Mouse (Mus musculus): ENCODE measurements around the gene Nab1. TPM values are rescaled to one million over a fixed set of nuclear protein-coding genes. Genes with fewer than 3 reads are reported as not detected.
"Not testable (repeated sequence)": the region's sequence is repeated elsewhere in the genome, so short reads cannot be mapped to it uniquely, and the experiment has no call there.

The Nab1 gene
- total RNA-seq (2021): 10 to 100 TPM; 28.3 to 29.3 TPM

DNA sequence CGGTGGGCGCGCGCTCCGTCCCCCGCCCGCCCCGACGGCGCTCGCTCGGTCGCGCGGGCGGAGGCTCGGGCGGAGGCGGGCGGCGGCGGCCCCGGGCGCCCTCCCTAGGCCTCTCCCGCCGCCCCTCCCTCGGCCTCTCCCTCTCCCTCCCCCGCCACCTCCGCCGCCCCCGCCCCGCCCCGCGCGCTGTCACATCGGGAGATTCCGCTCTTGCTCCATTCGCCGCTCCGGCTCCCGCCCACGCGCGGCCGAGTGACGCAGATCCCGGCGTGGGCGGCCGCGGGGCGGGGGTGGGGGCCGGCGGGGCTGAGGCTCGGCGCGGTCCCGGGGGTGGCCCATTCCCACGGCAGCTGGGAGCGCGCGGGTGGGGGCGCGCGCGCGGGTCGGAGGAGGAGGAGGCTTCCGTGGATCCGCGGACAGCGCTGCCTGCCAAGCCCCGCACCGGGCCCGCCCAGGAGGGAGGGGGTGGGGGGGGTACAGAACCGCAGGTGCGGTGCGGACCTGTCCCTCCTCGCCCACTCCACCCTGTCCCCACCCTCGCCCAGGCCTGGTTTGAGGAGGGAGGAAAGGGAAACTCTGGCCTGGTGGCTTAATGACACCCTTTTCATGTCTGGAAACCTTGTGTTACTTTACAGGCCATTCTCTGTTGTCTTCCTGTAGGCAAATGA lies at the start of gene Nab1:
TSS of gene Nab1 (minus strand) at position 366 of the 668 bp plus-strand sequence.
- intact Hi-C loops (cut with DNase I): no loop called here
- DNase-seq (ENCODE audit: extremely low spot score in 1 of 2, low spot score in 2 of 2): peak; percentile 40 to 90

DNA sequence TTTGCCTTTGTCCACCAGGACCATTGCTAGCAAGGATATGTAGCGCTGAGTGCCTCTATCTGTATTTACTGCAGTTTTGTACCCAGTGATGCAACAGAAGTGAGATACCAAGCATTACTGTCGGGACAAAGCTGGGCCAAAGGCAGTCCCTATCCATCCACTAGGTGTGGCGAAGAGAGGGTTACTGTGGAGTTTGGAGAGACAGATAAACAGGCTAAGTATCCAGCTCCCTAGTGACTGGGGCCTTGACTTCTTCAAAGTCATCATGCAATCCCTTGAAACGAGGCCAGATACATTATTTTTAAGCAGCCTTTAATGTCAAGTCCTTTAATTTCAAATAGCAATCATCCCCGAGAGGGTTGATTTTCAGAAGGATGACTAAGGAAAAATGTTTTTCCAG lies 47.0 kb upstream of the Nab1 start:
- no peak for DNase-seq (ENCODE audit: extremely low spot score in 1 of 2, low spot score in 2 of 2)
- intact Hi-C loops (cut with DNase I): no loop called here

DNA sequence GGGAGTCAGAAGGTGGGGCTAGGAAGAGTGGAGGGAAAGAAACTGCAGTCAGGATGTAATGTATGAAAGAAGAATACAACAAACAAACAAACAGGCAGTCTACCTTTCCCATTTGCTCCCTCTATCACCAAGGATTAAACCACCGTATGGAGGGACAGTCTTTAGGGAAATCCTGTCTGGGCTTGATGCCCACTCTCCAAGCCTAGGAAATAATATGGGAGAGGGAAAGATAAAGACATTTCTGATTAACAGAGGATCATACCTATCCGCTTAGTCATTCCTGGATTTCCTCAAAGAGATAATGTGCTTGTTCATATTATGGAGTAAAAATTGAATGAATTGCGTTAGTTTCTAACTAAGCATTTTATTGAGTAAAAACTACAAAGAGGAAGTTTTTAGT lies 46.3 kb upstream of the Nab1 start:
- no peak for DNase-seq (ENCODE audit: extremely low spot score in 1 of 2, low spot score in 2 of 2)
- intact Hi-C loops (cut with DNase I): no loop called here

DNA sequence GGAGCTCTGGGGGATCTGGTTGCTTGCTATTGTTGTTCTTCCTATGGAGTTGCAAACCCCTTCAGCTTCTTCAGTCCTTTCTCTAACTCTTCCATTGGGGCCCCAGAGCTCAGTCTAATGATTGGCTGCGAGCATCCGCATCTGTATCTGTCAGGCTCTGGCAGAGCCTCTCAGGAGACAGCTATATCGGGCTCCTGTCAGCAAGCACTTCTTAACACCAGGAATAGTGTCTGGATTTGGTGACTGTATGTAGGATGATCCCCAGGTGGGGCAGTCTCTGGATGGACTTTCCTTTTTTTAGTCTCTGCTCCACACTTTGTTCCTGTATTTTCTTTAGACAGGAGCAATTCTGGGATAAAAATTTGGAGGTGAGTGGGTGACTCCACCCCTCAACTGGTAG lies 39.6 kb upstream of the Nab1 start:
- DNase-seq (ENCODE audit: extremely low spot score in 1 of 2, low spot score in 2 of 2); intact Hi-C loops (cut with DNase I): not testable (repeated sequence)

DNA sequence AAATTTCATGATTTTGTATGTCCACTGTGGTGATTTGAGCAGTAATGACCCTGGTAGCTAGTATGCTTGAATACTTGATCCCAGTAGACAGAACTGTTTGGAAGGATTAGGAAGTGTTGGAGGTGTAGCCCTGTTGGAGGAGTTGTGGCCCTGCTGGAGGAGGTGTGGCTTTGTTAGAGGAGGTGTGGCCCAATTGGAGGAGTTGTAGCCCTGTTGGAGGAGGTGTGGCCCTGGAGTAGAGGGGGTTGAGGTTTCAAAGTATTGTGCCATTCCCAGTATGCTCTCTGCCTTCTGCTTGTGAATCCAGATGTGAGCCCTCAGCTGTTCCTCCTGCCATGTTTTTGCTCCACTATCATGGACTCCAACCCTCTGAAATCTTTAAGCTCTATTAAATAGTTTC lies 29.5 kb upstream of the Nab1 start:
- intact Hi-C loops (cut with DNase I): no loop called here
- no peak for DNase-seq (ENCODE audit: extremely low spot score in 1 of 2, low spot score in 2 of 2)

DNA sequence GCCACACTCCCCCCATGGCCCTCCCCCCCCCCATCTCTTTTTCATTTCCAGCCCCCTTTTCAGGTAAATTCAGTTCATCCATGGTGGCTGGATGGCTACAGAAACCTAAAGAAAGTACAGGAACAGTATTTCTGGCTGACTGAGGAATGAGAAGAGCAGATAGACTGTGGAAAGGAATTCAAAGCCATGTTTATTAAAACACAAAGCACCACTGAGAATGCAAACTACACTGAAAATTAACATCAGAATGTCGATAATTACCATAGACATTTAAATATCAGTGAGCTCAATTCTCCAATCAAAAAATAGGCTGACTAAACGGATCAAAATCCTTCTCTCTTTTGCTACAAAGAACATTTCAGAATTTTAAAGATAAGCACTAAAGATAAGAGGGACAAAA lies 27.2 kb upstream of the Nab1 start:
- intact Hi-C loops (cut with DNase I): no loop called here

DNA sequence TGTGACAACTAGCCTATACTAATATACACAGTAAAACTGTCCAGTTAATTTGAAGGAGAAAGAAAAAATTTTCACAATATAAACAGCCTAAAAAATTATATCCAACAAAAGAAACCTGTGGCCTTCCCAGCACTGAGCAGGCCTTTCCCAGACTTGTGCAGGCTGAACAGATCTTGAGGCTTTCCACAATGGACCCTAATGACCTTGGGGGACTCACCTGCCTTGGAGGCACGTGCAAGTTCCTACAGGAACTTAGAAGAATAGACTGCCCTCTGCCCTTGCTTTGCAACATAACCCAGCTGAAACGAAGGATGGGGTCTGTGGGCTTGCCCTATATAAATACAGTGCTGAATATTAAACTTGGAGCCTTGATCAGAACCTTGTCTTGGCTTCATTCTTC lies 26.8 kb upstream of the Nab1 start:
- intact Hi-C loops (cut with DNase I): no loop called here

More for the DNA sequence above, 27.2 kb upstream of the Nab1 start:
- no peak for DNase-seq (ENCODE audit: extremely low spot score in 1 of 2, low spot score in 2 of 2)

DNA sequence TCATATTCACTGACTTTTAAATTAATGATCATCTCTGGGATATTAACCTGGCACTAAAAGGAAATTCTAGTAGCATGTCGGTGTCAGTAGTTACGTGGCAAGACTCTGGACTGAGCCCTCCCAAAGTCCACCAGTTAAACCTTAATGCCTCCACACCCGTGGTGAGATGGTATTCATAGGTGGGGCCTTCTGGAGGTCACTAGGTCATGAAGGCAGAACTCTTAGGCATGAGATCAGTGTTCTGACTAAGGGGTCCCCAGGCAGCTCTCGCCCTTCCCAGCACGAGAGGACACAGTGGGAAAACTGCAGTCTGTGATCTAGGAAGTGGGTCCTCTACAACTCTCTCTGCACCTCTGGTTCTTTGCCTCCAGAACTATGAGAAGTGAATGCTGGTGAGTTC lies 24.2 kb upstream of the Nab1 start:
- no peak for DNase-seq (ENCODE audit: extremely low spot score in 1 of 2, low spot score in 2 of 2)
- intact Hi-C loops (cut with DNase I): no loop called here

More for the DNA sequence above, 26.8 kb upstream of the Nab1 start:
- no peak for DNase-seq (ENCODE audit: extremely low spot score in 1 of 2, low spot score in 2 of 2)

DNA sequence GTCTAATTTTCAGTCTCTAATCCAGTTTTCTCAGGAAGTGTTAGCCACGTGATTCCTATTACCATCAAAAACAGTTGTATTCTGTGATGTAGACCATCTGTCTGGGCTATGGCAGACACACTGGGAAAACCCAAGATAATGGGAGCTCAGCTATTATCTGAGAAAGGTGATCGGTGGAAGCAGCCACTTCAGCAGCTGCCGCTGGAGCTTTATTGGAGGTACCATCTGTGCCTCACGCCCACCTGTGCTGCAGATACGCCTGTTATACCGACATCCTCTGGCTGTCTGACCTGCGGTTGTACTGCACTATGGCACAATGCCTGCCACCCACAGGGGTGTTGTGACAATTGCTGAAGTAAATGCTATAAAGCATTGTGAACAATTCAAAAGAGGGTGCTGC lies 23.7 kb upstream of the Nab1 start:
- DNase-seq (ENCODE audit: extremely low spot score in 1 of 2, low spot score in 2 of 2): peak in 1 of 2 experiments; percentile 26
- intact Hi-C loops (cut with DNase I): no loop called here

DNA sequence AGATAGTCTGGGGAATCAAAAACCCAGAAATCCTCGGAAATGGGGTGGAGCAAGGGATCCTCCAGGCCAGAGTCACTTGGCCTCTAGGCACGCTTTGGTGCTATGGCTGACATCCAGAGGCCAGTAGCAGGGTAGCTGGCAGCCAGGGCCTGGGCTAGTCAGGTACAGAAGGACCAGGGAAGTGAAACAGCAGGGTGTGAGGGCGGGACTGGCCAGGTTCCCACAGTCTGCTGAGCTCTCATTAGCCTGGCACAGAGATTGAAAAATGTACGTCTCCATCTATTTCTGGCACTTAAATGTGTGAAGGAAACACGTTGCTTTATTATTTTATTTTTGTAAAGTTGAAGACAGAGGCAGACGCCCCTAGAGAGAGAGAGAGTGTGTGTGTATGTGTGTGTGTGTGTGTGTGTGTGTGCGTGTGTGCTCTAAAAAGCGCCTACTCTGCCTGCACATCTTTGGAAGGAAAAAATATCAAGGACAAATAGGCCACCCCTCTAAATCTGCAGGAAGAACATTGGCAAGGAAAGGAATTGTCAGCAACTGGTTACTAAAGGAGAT lies 21.0 kb upstream of the Nab1 start:
- intact Hi-C loops (cut with DNase I): no loop called here
- peak; percentile 61 to 64 for DNase-seq (ENCODE audit: extremely low spot score in 1 of 2, low spot score in 2 of 2)

DNA sequence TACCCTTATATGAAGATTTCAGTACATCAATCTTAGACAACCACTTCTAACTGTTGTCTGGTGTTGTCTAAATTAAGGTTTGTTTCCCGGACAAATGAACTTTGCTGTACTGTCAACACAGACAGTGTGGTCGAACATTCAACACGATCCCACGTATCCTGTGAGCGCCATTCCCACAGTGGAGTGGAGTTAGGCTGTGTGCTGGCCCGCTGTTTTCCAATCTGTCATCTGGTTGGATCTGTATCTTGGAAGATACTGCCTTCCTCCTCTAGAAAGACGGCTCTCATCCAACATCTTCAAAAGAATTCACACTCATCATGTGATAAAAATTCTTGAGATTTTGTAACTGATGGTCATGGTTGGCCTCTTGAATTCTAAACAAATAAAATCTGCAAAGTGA lies 19.7 kb upstream of the Nab1 start:
- intact Hi-C loops (cut with DNase I): no loop called here
- DNase-seq (ENCODE audit: extremely low spot score in 1 of 2, low spot score in 2 of 2): no peak

DNA sequence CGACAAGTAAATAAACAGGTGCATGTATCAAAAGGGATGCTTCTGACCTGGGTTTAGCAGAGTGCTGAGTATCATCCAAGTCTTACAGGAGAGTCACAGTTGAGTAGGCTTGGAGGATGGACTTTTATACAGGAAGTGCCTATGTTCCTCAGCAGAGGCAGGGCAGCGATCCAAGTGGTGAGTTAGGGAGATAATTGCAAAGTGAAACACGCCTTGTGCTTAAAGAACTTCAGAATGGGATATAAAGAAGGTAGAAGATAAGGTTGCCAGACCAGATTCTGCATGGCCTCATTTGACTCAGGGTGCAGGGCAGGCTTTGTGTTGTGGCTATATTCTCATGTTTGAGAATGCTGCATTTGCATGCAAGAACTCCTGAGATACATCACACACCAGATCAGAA lies 14.8 kb upstream of the Nab1 start:
- DNase-seq (ENCODE audit: extremely low spot score in 1 of 2, low spot score in 2 of 2): no peak
- intact Hi-C loops (cut with DNase I): no loop called here

DNA sequence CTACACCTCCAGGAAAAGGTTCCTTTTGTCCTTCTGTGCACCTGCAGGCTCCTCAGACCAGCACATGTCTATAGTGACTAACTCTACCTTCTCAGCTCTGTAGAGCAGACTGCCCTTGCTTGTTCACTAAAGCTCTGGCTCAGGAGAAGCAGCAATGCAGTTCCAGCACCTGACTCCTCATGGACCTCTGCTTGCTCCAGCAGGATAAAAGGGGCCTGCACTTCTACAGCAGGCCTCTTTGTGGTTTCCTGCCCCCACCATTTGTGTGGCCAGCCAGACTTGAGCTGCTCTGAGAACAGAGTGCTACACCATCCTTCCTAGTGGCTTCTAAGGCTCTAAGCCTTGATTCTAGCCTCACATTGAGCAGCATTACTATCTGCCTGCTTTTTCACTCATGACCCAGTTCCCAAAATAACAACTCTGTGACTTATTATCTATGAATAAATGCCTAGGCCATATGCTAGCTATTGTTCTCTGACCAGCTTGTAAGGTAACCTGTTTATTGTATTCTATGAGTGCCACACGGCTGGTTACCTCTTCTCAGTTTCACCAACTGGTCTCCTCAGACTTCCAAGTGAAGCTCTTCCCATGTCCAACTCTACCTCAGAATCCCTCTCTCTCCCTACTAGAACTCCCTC lies 11.4 kb upstream of the Nab1 start:
- intact Hi-C loops (cut with DNase I): no loop called here
- DNase-seq (ENCODE audit: extremely low spot score in 1 of 2, low spot score in 2 of 2): no peak

DNA sequence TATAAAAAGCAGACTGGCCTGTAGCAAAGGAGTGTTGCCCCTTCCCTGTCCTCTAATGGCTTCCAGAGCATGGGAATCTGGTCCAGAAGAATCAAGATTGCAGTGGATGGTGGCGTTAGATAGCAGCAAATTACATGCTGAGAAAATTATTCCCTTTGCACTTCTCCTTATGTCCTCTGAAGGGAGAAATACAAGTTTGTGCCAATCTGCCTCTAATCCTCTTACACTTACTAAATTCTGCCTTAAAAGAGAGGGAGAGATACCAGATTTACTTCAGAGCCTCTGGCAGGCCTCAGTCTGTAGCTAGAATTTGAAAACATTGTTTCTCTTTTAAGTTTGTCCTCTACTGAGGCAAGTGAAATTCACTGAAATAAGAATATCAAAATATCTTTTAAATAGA lies 5.7 kb upstream of the Nab1 start:
- intact Hi-C loops (cut with DNase I): no loop called here
- DNase-seq (ENCODE audit: extremely low spot score in 1 of 2, low spot score in 2 of 2): no peak

DNA sequence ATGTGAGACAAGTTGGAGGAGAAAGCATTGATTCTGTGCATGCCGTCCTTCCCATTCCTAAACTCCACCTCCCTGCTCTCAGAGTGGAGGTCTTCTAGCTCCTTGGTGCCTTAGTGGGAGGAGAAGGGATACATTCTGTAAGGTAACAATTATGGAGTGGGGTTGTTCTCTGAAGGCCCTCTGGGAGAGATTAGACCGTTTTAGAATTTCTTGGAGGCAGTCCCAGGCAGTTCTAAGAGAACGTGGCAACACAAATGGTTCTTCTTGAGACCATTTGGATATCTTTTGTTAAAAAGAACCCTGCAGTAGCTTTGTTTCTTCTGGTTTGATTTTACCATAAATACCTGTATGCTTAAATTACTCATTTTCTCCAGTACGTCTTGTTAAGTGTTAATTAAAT lies 1.8 kb upstream of the Nab1 start:
- DNase-seq (ENCODE audit: extremely low spot score in 1 of 2, low spot score in 2 of 2): no peak
- intact Hi-C loops (cut with DNase I): no loop called here

DNA sequence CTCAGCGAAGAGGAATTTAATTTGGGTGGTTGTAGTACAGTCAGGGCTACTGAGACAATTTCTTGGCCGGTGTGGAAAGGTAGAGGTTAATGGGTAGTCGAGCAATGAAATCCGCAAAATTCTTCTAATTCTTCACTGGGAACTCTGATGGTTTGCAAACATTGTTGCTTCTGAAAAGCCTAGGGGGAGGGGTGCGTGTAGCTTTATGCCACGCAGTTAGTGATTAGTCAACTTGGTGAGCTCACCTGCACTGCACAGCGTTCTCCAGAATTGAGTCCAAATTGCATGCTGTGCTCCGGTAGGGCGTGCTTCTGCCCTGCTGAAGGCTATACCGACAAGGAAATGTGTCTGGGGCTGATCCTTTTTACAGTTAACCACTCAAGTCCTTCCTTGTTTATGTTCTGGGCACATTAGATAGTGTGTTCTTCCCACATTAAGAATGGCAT lies 1.2 kb upstream of the Nab1 start:
- intact Hi-C loops (cut with DNase I): no loop called here
- DNase-seq (ENCODE audit: extremely low spot score in 1 of 2, low spot score in 2 of 2): no peak

DNA sequence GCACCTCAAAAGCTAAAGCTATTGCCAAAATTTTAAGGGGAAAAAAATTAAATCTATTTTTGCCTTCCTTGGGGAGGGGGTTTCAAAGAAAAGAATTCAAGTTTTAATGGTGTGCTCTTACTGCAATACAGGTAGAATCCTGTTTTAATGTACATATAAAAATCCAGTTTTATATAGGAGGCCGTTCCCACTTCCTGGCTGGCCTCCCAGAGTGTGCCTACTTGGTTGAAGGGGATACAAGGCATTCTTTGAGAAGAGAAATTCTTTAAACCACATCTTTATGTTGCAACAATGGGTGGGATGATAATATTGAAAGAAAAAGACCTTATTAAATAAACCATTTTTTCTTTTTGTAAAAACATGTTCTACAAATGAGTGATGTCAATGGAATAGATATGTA lies 611 bp upstream of the Nab1 start:
- DNase-seq (ENCODE audit: extremely low spot score in 1 of 2, low spot score in 2 of 2): peak in 1 of 2 experiments; percentile 31
- intact Hi-C loops (cut with DNase I): no loop called here

DNA sequence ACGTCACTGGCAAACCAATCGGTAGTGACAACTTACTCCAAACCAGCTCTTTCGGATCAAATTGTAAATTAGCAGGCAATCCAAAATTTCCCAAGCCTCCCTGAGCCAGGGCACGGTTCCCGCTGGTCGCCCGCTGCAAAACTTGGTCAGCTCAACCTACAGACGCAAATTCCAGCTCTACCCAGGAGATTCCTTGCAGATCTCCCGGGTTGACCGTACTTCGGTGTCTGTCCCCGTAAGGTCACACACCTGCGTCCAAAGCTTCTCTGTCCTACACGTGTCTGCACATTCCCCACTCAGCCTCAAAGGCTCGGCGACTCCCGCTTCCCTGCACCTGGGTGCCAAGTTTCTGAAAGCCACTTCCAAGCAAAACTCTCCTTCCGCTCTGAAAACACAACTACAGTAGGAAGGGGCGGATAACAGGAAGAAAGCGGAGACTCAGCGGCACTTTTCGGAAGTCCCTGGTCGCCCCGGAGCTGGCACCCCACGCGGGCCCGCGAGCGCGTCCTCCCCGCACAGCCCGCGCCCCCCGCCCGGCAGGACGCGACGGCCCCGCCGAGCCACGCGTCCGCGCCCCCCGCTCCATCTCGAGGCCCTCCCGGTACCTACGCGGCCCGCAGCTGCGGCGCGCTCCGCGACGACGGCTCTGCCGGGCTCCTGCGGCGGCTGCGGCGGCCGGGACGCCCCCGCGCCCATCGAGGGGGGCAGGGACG lies 722 bp downstream of the Nab1 start:
- DNase-seq (ENCODE audit: extremely low spot score in 1 of 2, low spot score in 2 of 2): peak; percentile 22 to 70
- intact Hi-C loops (cut with DNase I): loop anchor here (2.0 to 10.0 kb wide), 2 partner anchors 131 to 195 kb away; partner anchors contain the start of gene Nemp2

DNA sequence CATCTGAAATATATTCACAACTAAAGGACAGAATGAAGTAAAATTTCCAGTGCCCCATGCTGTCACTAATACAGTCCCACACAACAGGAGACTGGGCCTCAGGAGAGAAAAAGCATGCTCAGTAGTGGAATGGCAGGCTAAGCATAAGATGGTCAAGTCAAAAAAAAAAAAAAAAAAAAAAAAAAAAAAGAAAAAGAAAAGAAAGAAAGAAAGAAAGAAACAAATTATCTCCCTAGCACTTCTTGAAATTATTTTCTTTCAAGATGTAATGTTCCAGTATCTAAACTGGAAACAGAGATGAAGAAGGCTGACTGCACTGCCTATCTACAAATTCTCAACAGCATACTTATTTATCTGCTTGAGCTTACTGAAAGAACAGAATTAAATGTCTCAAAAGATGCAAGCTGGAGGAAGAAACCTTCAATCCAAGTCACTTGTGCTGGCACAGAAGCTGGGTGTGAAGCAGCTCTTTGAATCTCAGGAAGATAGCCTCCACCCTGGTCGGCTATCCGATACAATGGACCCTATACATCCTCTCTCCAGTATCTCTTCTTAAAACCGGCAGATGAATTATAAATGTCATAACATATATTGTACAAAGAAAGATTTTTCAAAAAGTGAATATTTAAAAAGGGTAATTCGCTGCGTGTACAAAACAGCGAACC lies 1.6 kb downstream of the Nab1 start:
- intact Hi-C loops (cut with DNase I): loop anchor here (2.0 to 10.0 kb wide), 2 partner anchors 132 to 194 kb away; partner anchors contain the start of gene Nemp2
- DNase-seq (ENCODE audit: extremely low spot score in 1 of 2, low spot score in 2 of 2): no peak
